Mouse (Mus musculus): Measurements from ENCODE around the gene Proca1. TPM values are rescaled to one million over a fixed set of nuclear protein-coding genes. Genes with fewer than 3 reads are reported as not detected.

The Proca1 gene
- polyA plus RNA-seq, 2 experiments, result 1.9 to 2.1 TPM

- H3K27ac ChIP-seq (replicated peaks; ENCODE audit: low read depth, low read length), result no peak overlapping the region
- ATAC-seq (ENCODE audit: low FRiP score, low read depth) (no peak), DNase-seq (ENCODE audit: low spot score) (no peak)
- no peaks in the 10 kb centered on the region for H3K4me1 ChIP-seq (ENCODE audit: control insufficient read depth, insufficient read depth, low read length)
- no peaks in the 10 kb centered on the region for H3K27me3 ChIP-seq (ENCODE audit: control insufficient read depth, insufficient read depth, low read length)
- peaks cover 83% of the 10 kb centered on the region for H3K36me3 ChIP-seq (ENCODE audit: control insufficient read depth, insufficient read depth, low read length)
- H3K9ac ChIP-seq (ENCODE audit: low read depth, low read length, severe bottlenecking), result no peak overlapping the region
- WGBS, result 93% methylated on average over 7 of the region's 7 CpGs
- no peaks in the 10 kb centered on the region for H3K9me3 ChIP-seq (ENCODE audit: control insufficient read depth, low read length)
- no peak overlapping the region for H3K4me3 ChIP-seq (replicated peaks; ENCODE audit: low read length)
- no peak overlapping the region for H3K4me2 ChIP-seq (replicated peaks; ENCODE audit: low read depth, low read length, severe bottlenecking)
- TF ChIP-seq POLR2A (IDR thresholded peaks at IDR 0.05; ENCODE audit: borderline replicate concordance, extremely low read depth, insufficient read depth, insufficient read length), result no peak
These were observed 14.0 kb downstream of the Proca1 start for GRCm38 (mm10) chr11:78207190-78207589.

- H3K9ac ChIP-seq (ENCODE audit: low read depth, low read length, severe bottlenecking), result no peak overlapping the region
- H3K9me3 ChIP-seq (ENCODE audit: control insufficient read depth, low read length), result no peaks in the 10 kb centered on the region
- H3K27ac ChIP-seq (replicated peaks; ENCODE audit: low read depth, low read length), result no peak overlapping the region
- no peak overlapping the region for H3K4me2 ChIP-seq (replicated peaks; ENCODE audit: low read depth, low read length, severe bottlenecking)
- no peaks in the 10 kb centered on the region for H3K27me3 ChIP-seq (ENCODE audit: control insufficient read depth, insufficient read depth, low read length)
- no peak for DNase-seq (ENCODE audit: low spot score)
- H3K4me1 ChIP-seq (ENCODE audit: control insufficient read depth, insufficient read depth, low read length), result no peaks in the 10 kb centered on the region
- peaks cover 99% of the 10 kb centered on the region for H3K36me3 ChIP-seq (ENCODE audit: control insufficient read depth, insufficient read depth, low read length)
- no peak for ATAC-seq (ENCODE audit: low FRiP score, low read depth)
- 89% methylated on average over 5 of the region's 6 CpGs for WGBS
- no peak for TF ChIP-seq POLR2A (IDR thresholded peaks at IDR 0.05; ENCODE audit: borderline replicate concordance, extremely low read depth, insufficient read depth, insufficient read length)
- H3K4me3 ChIP-seq (replicated peaks; ENCODE audit: low read length), result no peak overlapping the region
These were observed 16.7 kb downstream of the Proca1 start for GRCm38 (mm10) chr11:78209886-78210285.

GRCm38 (mm10) chr11:78210615-78211014, 17.4 kb downstream of the Proca1 start:
- no peak overlapping the region for H3K9ac ChIP-seq (ENCODE audit: low read depth, low read length, severe bottlenecking)
- no peak overlapping the region for H3K27ac ChIP-seq (replicated peaks; ENCODE audit: low read depth, low read length)
- TF ChIP-seq POLR2A (IDR thresholded peaks at IDR 0.05; ENCODE audit: borderline replicate concordance, extremely low read depth, insufficient read depth, insufficient read length), result no peak
- WGBS, result 77% methylated on average over 7 of the region's 7 CpGs
- DNase-seq (ENCODE audit: low spot score) (no peak), ATAC-seq (ENCODE audit: low FRiP score, low read depth) (no peak)
- H3K4me1 ChIP-seq (ENCODE audit: control insufficient read depth, insufficient read depth, low read length), result no peaks in the 10 kb centered on the region
- no peak overlapping the region for H3K4me2 ChIP-seq (replicated peaks; ENCODE audit: low read depth, low read length, severe bottlenecking)
- H3K9me3 ChIP-seq (ENCODE audit: control insufficient read depth, low read length), result no peaks in the 10 kb centered on the region
- peaks cover 100% of the 10 kb centered on the region for H3K36me3 ChIP-seq (ENCODE audit: control insufficient read depth, insufficient read depth, low read length)
- H3K27me3 ChIP-seq (ENCODE audit: control insufficient read depth, insufficient read depth, low read length), result no peaks in the 10 kb centered on the region
- H3K4me3 ChIP-seq (replicated peaks; ENCODE audit: low read length), result no peak overlapping the region

- peaks cover 99% of the 10 kb centered on the region for H3K36me3 ChIP-seq (ENCODE audit: control insufficient read depth, insufficient read depth, low read length)
- TF ChIP-seq POLR2A (IDR thresholded peaks at IDR 0.05; ENCODE audit: borderline replicate concordance, extremely low read depth, insufficient read depth, insufficient read length), result no peak
- H3K9me3 ChIP-seq (ENCODE audit: control insufficient read depth, low read length), result no peaks in the 10 kb centered on the region
- H3K27me3 ChIP-seq (ENCODE audit: control insufficient read depth, insufficient read depth, low read length), result no peaks in the 10 kb centered on the region
- no peak overlapping the region for H3K27ac ChIP-seq (replicated peaks; ENCODE audit: low read depth, low read length)
- ATAC-seq (ENCODE audit: low FRiP score, low read depth), result no peak
- no peak for DNase-seq (ENCODE audit: low spot score)
- H3K4me3 ChIP-seq (replicated peaks; ENCODE audit: low read length), result no peak overlapping the region
- 86% methylated on average over 5 of the region's 5 CpGs for WGBS
- no peak overlapping the region for H3K9ac ChIP-seq (ENCODE audit: low read depth, low read length, severe bottlenecking)
- no peak overlapping the region for H3K4me2 ChIP-seq (replicated peaks; ENCODE audit: low read depth, low read length, severe bottlenecking)
- H3K4me1 ChIP-seq (ENCODE audit: control insufficient read depth, insufficient read depth, low read length), result no peaks in the 10 kb centered on the region
These were observed 18.3 kb downstream of the Proca1 start for GRCm38 (mm10) chr11:78211513-78211912.

GRCm38 (mm10) chr11:78213086-78213817, 20.1 kb downstream of the Proca1 start:
- no peak overlapping the region for H3K9ac ChIP-seq (ENCODE audit: low read depth, low read length, severe bottlenecking)
- DNase-seq (ENCODE audit: low spot score) (no peak), ATAC-seq (ENCODE audit: low FRiP score, low read depth) (no peak)
- H3K36me3 ChIP-seq (ENCODE audit: control insufficient read depth, insufficient read depth, low read length), result peaks cover 97% of the 10 kb centered on the region
- no peak for TF ChIP-seq POLR2A (IDR thresholded peaks at IDR 0.05; ENCODE audit: borderline replicate concordance, extremely low read depth, insufficient read depth, insufficient read length)
- H3K4me3 ChIP-seq (replicated peaks; ENCODE audit: low read length), result no peak overlapping the region
- no peaks in the 10 kb centered on the region for H3K9me3 ChIP-seq (ENCODE audit: control insufficient read depth, low read length)
- H3K4me1 ChIP-seq (ENCODE audit: control insufficient read depth, insufficient read depth, low read length), result no peaks in the 10 kb centered on the region
- no peak overlapping the region for H3K27ac ChIP-seq (replicated peaks; ENCODE audit: low read depth, low read length)
- H3K4me2 ChIP-seq (replicated peaks; ENCODE audit: low read depth, low read length, severe bottlenecking), result no peak overlapping the region
- H3K27me3 ChIP-seq (ENCODE audit: control insufficient read depth, insufficient read depth, low read length), result no peaks in the 10 kb centered on the region
- 97% methylated on average over 14 of the region's 14 CpGs for WGBS
